Mouse (Mus musculus) kidney, postnatal 0 days (tissue): ENCODE results near the gene Hunk. TPM values are rescaled to one million over a fixed set of nuclear protein-coding genes. Genes with fewer than 3 reads are reported as not detected.

Experiments
- ATAC-seq: fragments of 200-750 bp; cut with Nextera tagmentation; replicated peaks from 2 replicates; pipeline ENCODE4 v1.8.0; 2017; ENCODE audit warnings: low read depth, moderate number of reproducible peaks, moderate TSS enrichment, moderate library complexity; ENCODE audit not compliant: low FRiP score
- DNase-seq: peaks from one replicate; pipeline ENCODE4 v3.0.0-alpha.2; 2016; ENCODE audit warnings: low spot score
- H3K27ac ChIP-seq: fragments of 300-500 bp; sonication (generic); 2 replicates; pipeline ENCODE4 v1.5.1; 2014; ENCODE audit warnings: mild to moderate bottlenecking
- H3K27me3 ChIP-seq: fragments of 300-500 bp; sonication (generic); 2 replicates; pipeline ENCODE4 v1.6.1; 2014; ENCODE audit warnings: low read length, mixed read lengths; ENCODE audit not compliant: insufficient read depth
- H3K36me3 ChIP-seq: fragments of 300-500 bp; sonication (generic); 2 replicates; pipeline ENCODE4 v1.6.1; 2014; ENCODE audit warnings: low read length, mixed read lengths; ENCODE audit not compliant: insufficient read depth
- H3K4me1 ChIP-seq: fragments of 300-500 bp; sonication (generic); replicated peaks from 2 replicates; pipeline ENCODE4 v1.6.1; 2014; ENCODE audit warnings: antibody characterized with exemption, low read length, mixed read lengths; ENCODE audit not compliant: insufficient read depth
- H3K4me2 ChIP-seq: fragments of 300-500 bp; sonication (generic); 2 replicates; pipeline ENCODE4 v1.6.1; 2014; ENCODE audit warnings: mild to moderate bottlenecking, low read length, moderate library complexity, mixed read lengths
- H3K4me3 ChIP-seq: fragments of 300-500 bp; sonication (generic); replicated peaks from 2 replicates; pipeline ENCODE4 v1.5.1; 2014; ENCODE audit warnings: low read depth, low read length
- H3K9ac ChIP-seq: fragments of 300-500 bp; sonication (generic); 2 replicates; pipeline ENCODE4 v1.6.1; 2014; ENCODE audit warnings: low read depth, low read length
- H3K9me3 ChIP-seq: fragments of 300-500 bp; sonication (generic); replicated peaks from 2 replicates; pipeline ENCODE4 v1.6.1; 2016; ENCODE audit warnings: low read length, inconsistent platforms, mixed read lengths
- CTCF ChIP-seq: IDR thresholded peaks from 2 replicates; pipeline ENCODE4 v1.5.1; 2016; ENCODE audit warnings: antibody characterized with exemption, low read depth, mild to moderate bottlenecking, moderate library complexity
- WGBS: fragments of 180-500 bp; shearing (Covaris S2); extraction: QIAGEN DNeasy Blood & Tissue Kit; methylation state at CpG from one replicate; pipeline ENCODE4 v1.1.7; 2014; 5-methylcytosine and 5-hydroxymethylcytosine counted together
- polyA plus RNA-seq: library from polyadenylated mRNA; unstranded; fragments of >200 nt; fragmentation: Nextera tagmentation; extraction: Ambion mirVana; gene quantifications from 2 replicates; pipeline ENCODE4 v1.2.1, GENCODE M21; 2015

Hunk gene
- polyA plus RNA-seq, 1 experiment from 2014 or later: 6.9 TPM

DNA sequence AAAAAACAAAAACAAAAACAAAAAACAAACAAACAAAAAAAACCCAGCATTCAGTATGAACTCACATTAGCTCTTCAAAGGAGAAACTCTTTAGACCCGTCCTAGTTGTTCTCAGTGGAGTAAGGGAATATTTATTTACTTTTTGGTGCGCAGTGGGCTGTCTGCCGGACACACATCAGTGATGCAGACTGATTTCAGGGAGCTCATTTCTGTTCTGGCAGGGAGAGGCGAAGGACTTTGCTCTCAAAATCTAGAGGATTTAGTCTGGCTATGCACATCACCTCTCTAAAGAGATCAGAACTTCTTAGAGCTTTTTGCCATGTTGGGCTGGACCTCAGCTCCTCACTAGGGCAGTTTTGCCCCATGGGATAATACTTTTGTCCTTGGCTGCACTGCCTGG lies 2.1 kb downstream of the Hunk start:
- TF ChIP-seq CTCF: no peak
- H3K4me1 ChIP-seq: peaks cover 18% of the 10 kb centered on the region; the same call in 1 of the 2 replicates
- no peaks in the 10 kb centered on the region for H3K9me3 ChIP-seq
- 0 out of 2 replicates have a peak overlapping the region, but pooled peaks have one; percentile 13 for H3K4me3 ChIP-seq
- 0 out of 2 replicates have a peak, but pooled peaks cover 6% of the 10 kb centered on the region for H3K36me3 ChIP-seq
- no peak overlapping the region for H3K9ac ChIP-seq
- H3K4me2 ChIP-seq: peak overlapping the region; percentile 85
- 0 out of 2 replicates have a peak overlapping the region, but pooled peaks have one; percentile 27 for H3K27ac ChIP-seq
- no peak for ATAC-seq
- no peak for DNase-seq
- WGBS: 41% methylated on average over 4 of the region's 4 CpGs
- H3K27me3 ChIP-seq: no peaks in the 10 kb centered on the region

DNA sequence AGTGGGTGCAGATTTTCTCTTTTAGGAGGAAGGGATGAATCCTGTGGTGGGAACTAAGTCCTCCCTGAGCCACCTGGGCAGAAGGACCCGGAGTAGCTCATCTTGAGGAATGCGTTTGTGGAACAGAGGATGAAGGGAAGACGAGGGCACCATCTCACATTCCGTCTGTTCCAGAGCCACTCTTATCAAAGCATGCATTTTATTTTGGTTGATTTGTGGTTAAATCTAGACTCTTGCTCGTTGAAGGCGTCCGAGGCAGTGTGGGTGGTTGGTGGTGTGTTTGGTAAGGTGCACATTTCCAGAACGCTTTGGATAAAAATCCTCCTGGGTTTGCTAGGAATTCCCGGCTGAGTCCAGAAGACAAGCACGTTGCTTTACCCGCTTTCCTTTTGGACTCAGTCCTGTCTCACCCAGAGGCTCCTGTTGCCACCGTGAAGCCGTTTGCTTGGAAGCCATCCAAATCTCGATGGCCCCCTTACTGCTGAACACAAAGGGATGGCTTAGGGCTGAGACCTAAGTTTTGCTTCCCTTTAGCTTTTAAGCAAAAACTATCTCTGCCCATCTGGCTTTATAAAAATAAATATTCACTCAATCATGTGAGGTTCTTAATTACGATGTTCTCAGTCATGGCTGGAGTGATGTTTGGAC lies 3.4 kb downstream of the Hunk start:
- no peak overlapping the region for H3K9ac ChIP-seq
- H3K27me3 ChIP-seq: no peaks in the 10 kb centered on the region
- 44% methylated on average over 15 of the region's 15 CpGs for WGBS
- DNase-seq (no peak), ATAC-seq (no peak)
- H3K36me3 ChIP-seq: 0 out of 2 replicates have a peak, but pooled peaks cover 6% of the 10 kb centered on the region
- H3K4me2 ChIP-seq: peak overlapping the region; percentile 85
- H3K9me3 ChIP-seq: no peaks in the 10 kb centered on the region
- no peak for TF ChIP-seq CTCF
- no peak overlapping the region for H3K27ac ChIP-seq
- H3K4me1 ChIP-seq: peaks cover 18% of the 10 kb centered on the region; the same call in 1 of the 2 replicates
- no peak overlapping the region for H3K4me3 ChIP-seq

DNA sequence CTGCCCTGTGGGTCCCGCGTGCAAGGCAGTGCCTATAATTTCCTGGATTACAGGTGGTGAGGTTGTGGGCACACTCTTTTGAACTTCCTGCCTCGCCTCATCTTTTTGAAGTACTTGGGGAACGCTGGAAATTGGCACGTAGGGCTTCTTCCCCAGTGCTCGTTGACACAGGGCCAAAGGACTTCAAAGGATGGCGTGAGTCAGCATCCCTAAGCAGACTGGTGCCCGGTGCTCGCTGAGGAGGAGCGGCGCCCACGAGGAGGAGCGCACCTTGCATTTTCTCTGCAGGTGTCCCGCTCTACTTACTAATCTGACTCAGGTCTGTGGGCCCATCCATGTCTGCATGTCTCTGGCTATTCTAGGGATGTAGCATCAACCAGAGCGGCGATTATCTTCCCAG lies 4.9 kb downstream of the Hunk start:
- Histone ChIP-seq H3K4me2 (no peak overlapping the region), H3K4me1 (peaks cover 16% of the 10 kb centered on the region; the same call in 1 of the 2 replicates), H3K36me3 (0 out of 2 replicates have a peak, but pooled peaks cover 6% of the 10 kb centered on the region), H3K9me3 (no peaks in the 10 kb centered on the region), H3K27me3 (no peaks in the 10 kb centered on the region), H3K27ac (no peak overlapping the region), H3K4me3 (no peak overlapping the region), H3K9ac (no peak overlapping the region)
- TF ChIP-seq CTCF: no peak
- ATAC-seq: no peak
- DNase-seq: no peak
- WGBS: 86% methylated on average over 16 of the region's 16 CpGs

DNA sequence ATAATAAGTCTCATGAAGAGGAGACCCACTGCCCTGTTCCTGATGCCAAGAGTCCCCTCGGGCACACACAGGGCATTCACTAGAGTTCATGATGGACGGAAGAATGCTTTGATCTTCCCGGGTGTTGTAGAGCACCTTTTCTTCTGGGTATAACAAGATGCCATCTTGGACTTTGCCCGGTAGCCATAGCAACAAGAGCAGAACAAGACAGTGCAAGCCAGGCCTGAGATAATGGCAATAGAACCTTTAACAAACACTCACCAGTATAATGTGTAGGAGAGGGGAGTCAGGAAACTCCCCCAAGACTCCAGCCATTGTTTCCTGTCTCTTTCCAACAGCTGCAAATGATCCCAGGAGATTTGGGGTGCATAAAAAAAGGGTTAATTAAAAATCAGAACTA lies 8.9 kb downstream of the Hunk start:
- DNase-seq (no peak), ATAC-seq (peak; percentile 76)
- Histone ChIP-seq H3K4me2 (no peak overlapping the region), H3K4me1 (peaks cover 12% of the 10 kb centered on the region), H3K27ac (no peak overlapping the region), H3K9ac (no peak overlapping the region), H3K9me3 (no peaks in the 10 kb centered on the region), H3K27me3 (no peaks in the 10 kb centered on the region), H3K4me3 (no peak overlapping the region), H3K36me3 (0 out of 2 replicates have a peak, but pooled peaks cover 8% of the 10 kb centered on the region)
- no peak for TF ChIP-seq CTCF
- 69% methylated on average over 4 of the region's 4 CpGs for WGBS

DNA sequence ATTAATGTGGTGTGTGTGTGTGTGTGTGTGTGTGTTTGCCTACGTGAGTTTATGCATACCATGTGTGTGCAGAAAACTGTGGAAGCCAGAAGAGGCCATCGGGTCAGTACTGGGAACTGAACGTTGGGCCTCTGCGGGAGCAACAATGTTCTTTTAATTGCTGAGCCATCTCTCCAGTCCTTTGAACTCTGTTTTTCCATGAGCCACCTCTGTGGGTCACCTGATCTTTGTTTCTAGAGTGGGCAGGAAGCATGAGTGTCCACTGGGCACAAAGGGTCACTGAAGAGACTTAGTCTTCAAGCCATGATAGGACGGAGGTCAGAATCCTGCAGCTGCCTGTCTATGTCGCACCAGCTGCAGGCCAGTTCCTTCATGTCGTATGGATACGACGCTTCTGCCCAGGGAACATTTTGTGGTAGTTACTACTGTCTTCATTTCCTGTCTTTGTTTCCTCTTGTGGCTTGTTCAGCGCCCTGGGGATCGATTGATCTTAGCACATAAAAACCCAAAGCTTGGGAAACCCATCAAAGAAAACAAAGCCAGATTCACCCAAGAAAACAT lies 10.3 kb downstream of the Hunk start:
- Histone ChIP-seq H3K4me1 (peaks cover 15% of the 10 kb centered on the region), H3K4me2 (no peak overlapping the region), H3K27me3 (no peaks in the 10 kb centered on the region), H3K9ac (no peak overlapping the region), H3K27ac (peak overlapping the region; percentile 50), H3K9me3 (no peaks in the 10 kb centered on the region), H3K4me3 (no peak overlapping the region), H3K36me3 (0 out of 2 replicates have a peak, but pooled peaks cover 8% of the 10 kb centered on the region)
- DNase-seq (no peak), ATAC-seq (0 out of 2 replicates have a peak, but pooled peaks have one; percentile 23)
- WGBS: 42% methylated on average over 11 of the region's 11 CpGs
- TF ChIP-seq CTCF: no peak

DNA sequence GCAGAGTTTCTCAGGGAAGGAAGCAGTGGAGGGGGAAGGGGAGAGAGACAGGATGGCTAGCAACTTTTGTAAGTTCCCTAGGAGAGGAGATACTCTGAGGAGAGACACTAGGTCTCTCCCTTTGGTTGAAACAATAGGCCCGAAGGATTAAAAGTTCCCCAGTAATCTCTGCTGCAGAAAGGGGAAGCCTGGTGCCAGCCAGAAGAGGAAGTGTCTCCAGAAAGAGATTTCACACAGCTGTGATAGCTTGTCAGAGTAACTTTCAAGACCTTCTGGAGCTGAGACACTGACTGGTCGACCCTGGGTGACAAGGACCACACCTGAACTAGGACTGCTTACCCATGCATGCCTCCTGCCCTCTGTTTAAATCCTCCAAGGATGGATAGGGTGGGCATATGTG lies 11.1 kb downstream of the Hunk start:
- Histone ChIP-seq H3K27me3 (no peaks in the 10 kb centered on the region), H3K4me1 (peaks cover 21% of the 10 kb centered on the region), H3K36me3 (0 out of 2 replicates have a peak, but pooled peaks cover 2% of the 10 kb centered on the region), H3K27ac (peak overlapping the region; percentile 50; the same call in 1 of the 2 replicates), H3K9me3 (no peaks in the 10 kb centered on the region), H3K9ac (no peak overlapping the region), H3K4me2 (no peak overlapping the region), H3K4me3 (no peak overlapping the region)
- no peak for ATAC-seq
- no peak for DNase-seq
- 66% methylated on average over 2 of the region's 2 CpGs for WGBS
- TF ChIP-seq CTCF: no peak
